Mouse (Mus musculus): Measurements from ENCODE around the gene Setd4. TPM values are rescaled to one million over a fixed set of nuclear protein-coding genes. Genes with fewer than 3 reads are reported as not detected.
A peak's percentile ranks its signal among the peaks of the same experiment; 100 is the strongest.
"Not testable (repeated sequence)": the region's sequence is repeated elsewhere in the genome, so short reads cannot be mapped to it uniquely, and the experiment has no call there.

The Setd4 gene
- total RNA-seq (2014; rRNA removed), result 10.3 and 29.0 TPM in 2 replicates
- polyA plus RNA-seq (2015; fragmentation: Nextera tagmentation; extraction: Ambion mirVana), result 13.4 and 13.8 TPM in 2 replicates

DNA sequence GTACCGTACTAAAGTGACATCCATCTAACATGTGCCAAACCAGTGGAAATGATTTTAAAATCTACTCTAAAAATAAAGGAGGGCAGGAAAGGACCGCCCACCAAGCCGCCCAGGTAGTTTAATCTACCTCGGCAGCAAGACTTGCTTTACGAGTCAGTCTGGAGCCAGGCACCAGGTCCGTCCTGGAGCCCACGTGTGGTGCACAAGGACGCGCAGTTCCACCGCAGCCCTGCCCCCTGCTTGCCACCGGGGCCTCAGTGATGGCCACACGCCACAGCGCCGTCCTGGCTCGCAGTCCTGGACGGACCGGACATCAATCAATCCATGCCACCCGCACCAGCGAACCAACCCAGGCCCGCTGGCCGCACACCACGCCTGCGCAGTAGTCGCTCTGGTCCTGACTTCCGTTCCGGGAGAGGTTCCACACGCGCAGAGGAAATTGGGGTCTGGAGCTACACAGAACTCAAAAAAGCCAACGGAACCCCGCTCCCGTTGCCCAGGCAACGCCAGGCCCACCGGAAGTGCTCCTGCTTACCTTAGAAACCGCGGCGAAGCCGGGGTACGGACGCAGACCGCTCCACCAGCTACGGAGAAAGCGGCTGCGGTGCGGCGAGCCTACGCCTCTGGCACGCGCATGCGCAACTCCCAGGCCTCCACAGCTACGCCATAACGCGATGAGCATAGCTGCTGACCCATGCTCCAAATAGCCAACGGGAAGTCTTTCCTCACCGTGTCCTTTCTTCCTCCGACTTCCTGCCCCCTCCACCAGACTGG is at the start of gene Setd4:
Setd4 (minus strand) TSS at position 625 of the 774 bp plus-strand sequence.
- Histone ChIP-seq H3K4me1 (ENCODE audit: insufficient read depth, low read length) (no peaks in the 10 kb centered on the region), H3K27ac (peak within 1 kb of the TSS; percentile 93), H3K4me3 (ENCODE audit: low read length) (peak within 1 kb of the TSS; percentile 44), H3K9ac (replicated peaks; ENCODE audit: low read length) (peak within 1 kb of the TSS; percentile 61), H3K27me3 (ENCODE audit: insufficient read depth, low read length) (no peaks in the 10 kb centered on the region), H3K36me3 (ENCODE audit: insufficient read depth, low read length) (0 out of 2 replicates have a peak, but pooled peaks cover under 1% of the 10 kb centered on the region), H3K9me3 (ENCODE audit: low read length) (no peaks in the 10 kb centered on the region), H3K4me2 (ENCODE audit: low read depth, low read length) (peak within 1 kb of the TSS; percentile 87)
- ATAC-seq, result peak; percentile 91
- peak; percentile 96 for DNase-seq (ENCODE audit: low spot score)
- TF ChIP-seq CTCF (IDR thresholded peaks at IDR 0.05; ENCODE audit: low read depth), result peak; percentile 48
- WGBS, result 1% methylated on average over 55 of the region's 55 CpGs

DNA sequence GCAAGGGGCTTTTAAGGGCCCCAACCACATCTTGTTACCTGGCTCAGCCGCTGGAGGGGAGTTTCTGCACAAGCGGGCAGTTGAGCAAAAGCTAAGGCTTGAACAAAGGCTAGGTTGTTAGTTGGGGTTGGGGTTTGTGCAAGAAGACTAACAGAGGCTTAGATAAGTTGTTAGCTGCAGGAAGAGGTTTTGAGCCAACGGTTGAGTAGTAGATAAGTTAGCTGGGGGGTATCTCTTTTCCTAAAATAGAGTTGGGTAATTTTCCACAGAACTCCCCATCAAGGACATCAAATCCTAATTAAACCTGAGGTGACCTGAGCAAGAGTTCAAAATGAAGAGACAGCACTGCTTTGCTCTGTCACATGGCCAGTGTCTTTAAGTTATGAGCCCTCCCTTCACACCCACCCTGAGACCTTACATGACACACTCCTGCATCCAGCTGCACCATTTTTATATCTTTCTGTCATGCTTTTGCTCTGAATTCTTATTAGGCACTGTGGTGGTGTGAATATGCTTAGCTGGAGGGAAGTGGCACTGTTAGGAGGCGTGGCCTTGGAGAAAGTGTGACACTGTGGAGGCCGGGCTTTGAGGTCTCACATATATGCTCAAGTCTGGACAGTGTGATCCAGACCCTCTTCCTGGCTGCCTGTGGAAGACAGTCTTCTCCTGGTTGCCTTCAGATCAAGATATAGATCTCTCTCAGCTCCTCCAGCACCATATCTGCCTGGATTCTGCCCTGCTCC is 44.7 kb upstream of the Setd4 start:
- no peak for DNase-seq (ENCODE audit: low spot score)
- no peak for TF ChIP-seq CTCF (IDR thresholded peaks at IDR 0.05; ENCODE audit: low read depth)
- Histone ChIP-seq H3K4me1 (ENCODE audit: insufficient read depth, low read length) (no peaks in the 10 kb centered on the region), H3K4me3 (ENCODE audit: low read length) (no peak overlapping the region), H3K27me3 (ENCODE audit: insufficient read depth, low read length) (no peaks in the 10 kb centered on the region), H3K36me3 (ENCODE audit: insufficient read depth, low read length) (no peaks in the 10 kb centered on the region), H3K4me2 (ENCODE audit: low read depth, low read length) (no peak overlapping the region), H3K9me3 (ENCODE audit: low read length) (no peaks in the 10 kb centered on the region), H3K9ac (replicated peaks; ENCODE audit: low read length) (no peak overlapping the region), H3K27ac (no peak overlapping the region)
- 87% methylated on average over 5 of the region's 5 CpGs for WGBS
- no peak for ATAC-seq

- no peak for TF ChIP-seq CTCF (IDR thresholded peaks at IDR 0.05; ENCODE audit: low read depth)
- H3K36me3 ChIP-seq (ENCODE audit: insufficient read depth, low read length), result no peaks in the 10 kb centered on the region
- no peak overlapping the region for H3K4me2 ChIP-seq (ENCODE audit: low read depth, low read length)
- ATAC-seq, result no peak
- no peak overlapping the region for H3K9ac ChIP-seq (replicated peaks; ENCODE audit: low read length)
- no peak for DNase-seq (ENCODE audit: low spot score)
- H3K27ac ChIP-seq, result no peak overlapping the region
- 65% methylated on average over 4 of the region's 4 CpGs for WGBS
- no peaks in the 10 kb centered on the region for H3K9me3 ChIP-seq (ENCODE audit: low read length)
- no peaks in the 10 kb centered on the region for H3K27me3 ChIP-seq (ENCODE audit: insufficient read depth, low read length)
- no peaks in the 10 kb centered on the region for H3K4me1 ChIP-seq (ENCODE audit: insufficient read depth, low read length)
- H3K4me3 ChIP-seq (ENCODE audit: low read length), result no peak overlapping the region
Measured at GRCm38 (mm10) chr16:93644006-93644405, 40.1 kb upstream of the Setd4 start.

- 86% methylated on average over 23 of the region's 23 CpGs for WGBS
- H3K4me1 ChIP-seq (ENCODE audit: insufficient read depth, low read length), result no peaks in the 10 kb centered on the region
- ATAC-seq (no peak), DNase-seq (ENCODE audit: low spot score) (no peak)
- H3K4me2 ChIP-seq (ENCODE audit: low read depth, low read length), result no peak within 1 kb of the TSS
- H3K9ac ChIP-seq (replicated peaks; ENCODE audit: low read length), result no peak within 1 kb of the TSS
- no peak within 1 kb of the TSS for H3K27ac ChIP-seq
- no peak for TF ChIP-seq CTCF (IDR thresholded peaks at IDR 0.05; ENCODE audit: low read depth)
- no peaks in the 10 kb centered on the region for H3K27me3 ChIP-seq (ENCODE audit: insufficient read depth, low read length)
- H3K9me3 ChIP-seq (ENCODE audit: low read length), result no peaks in the 10 kb centered on the region
- no peaks in the 10 kb centered on the region for H3K36me3 ChIP-seq (ENCODE audit: insufficient read depth, low read length)
- H3K4me3 ChIP-seq (ENCODE audit: low read length), result no peak within 1 kb of the TSS
Measured at GRCm38 (mm10) chr16:93627761-93628400, 24.0 kb upstream of the Setd4 start, which contains the start of gene Gm5678. Gene Gm5678 (plus strand): TSS chr16:93628097.

DNA sequence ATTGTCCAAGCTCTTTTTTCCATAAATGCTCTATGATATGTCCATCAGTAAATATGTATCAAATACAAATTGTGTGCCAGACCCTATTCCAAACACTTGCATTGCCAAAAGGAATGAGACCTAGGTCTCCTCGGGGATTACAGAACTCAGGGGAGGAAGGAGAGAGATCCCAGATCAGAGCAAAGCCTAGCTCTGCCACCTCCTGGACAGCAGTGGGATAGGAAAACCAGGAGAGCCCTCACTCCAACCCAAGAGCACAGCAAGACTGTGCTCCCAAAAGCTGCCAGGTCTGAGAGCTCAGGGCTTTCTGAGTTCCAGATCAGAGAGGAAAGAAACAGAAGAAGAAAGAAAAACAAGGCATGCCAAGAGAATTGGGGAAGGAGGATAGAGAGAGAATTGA is 22.9 kb upstream of the Setd4 start:
- no peak overlapping the region for H3K4me2 ChIP-seq (ENCODE audit: low read depth, low read length)
- peak; percentile 24 for DNase-seq (ENCODE audit: low spot score)
- H3K27ac ChIP-seq, result no peak overlapping the region
- ATAC-seq, result no peak
- H3K4me3 ChIP-seq (ENCODE audit: low read length), result no peak overlapping the region
- no peaks in the 10 kb centered on the region for H3K27me3 ChIP-seq (ENCODE audit: insufficient read depth, low read length)
- TF ChIP-seq CTCF (IDR thresholded peaks at IDR 0.05; ENCODE audit: low read depth), result peak; percentile 61
- H3K36me3 ChIP-seq (ENCODE audit: insufficient read depth, low read length), result no peaks in the 10 kb centered on the region
- H3K9me3 ChIP-seq (ENCODE audit: low read length), result no peaks in the 10 kb centered on the region
- 16% methylated on average over 1 of the region's 1 CpGs for WGBS
- no peak overlapping the region for H3K9ac ChIP-seq (replicated peaks; ENCODE audit: low read length)
- H3K4me1 ChIP-seq (ENCODE audit: insufficient read depth, low read length), result no peaks in the 10 kb centered on the region

- H3K4me3 ChIP-seq (ENCODE audit: low read length), result no peak overlapping the region
- 79% methylated on average over 4 of the region's 4 CpGs for WGBS
- H3K4me2 ChIP-seq (ENCODE audit: low read depth, low read length), result no peak overlapping the region
Measured at GRCm38 (mm10) chr16:93624671-93625070, 20.8 kb upstream of the Setd4 start.

DNA sequence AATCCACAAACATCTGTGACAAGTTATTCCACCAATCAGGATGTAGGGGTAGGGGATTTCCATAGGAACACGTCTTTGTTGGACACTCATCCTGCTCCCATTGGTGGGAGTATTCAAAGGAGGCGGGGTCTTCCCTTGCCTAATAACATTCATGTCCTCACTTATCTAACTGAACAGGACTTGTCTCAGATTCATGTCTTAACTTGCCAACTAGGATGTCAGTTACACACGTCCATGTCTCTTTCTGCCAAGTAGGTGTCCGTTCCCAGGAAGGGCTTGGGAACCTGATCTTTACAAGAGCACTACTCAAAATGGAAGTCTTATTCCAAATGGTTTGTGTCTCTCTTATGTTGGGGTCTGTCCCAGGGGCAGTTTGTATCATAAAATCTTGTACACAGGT is 19.9 kb upstream of the Setd4 start:
- not testable (repeated sequence) for H3K9ac ChIP-seq (replicated peaks; ENCODE audit: low read length); H3K4me2 ChIP-seq (ENCODE audit: low read depth, low read length); H3K27ac ChIP-seq; H3K27me3 ChIP-seq (ENCODE audit: insufficient read depth, low read length); H3K4me1 ChIP-seq (ENCODE audit: insufficient read depth, low read length); ATAC-seq; H3K36me3 ChIP-seq (ENCODE audit: insufficient read depth, low read length); H3K4me3 ChIP-seq (ENCODE audit: low read length); H3K9me3 ChIP-seq (ENCODE audit: low read length); DNase-seq (ENCODE audit: low spot score)
- WGBS, result 90% methylated on average over 4 of the region's 4 CpGs

More at GRCm38 (mm10) chr16:93624671-93625070, 20.8 kb upstream of the Setd4 start:
- no peaks in the 10 kb centered on the region for H3K27me3 ChIP-seq (ENCODE audit: insufficient read depth, low read length)
- H3K36me3 ChIP-seq (ENCODE audit: insufficient read depth, low read length), result no peaks in the 10 kb centered on the region
- H3K9me3 ChIP-seq (ENCODE audit: low read length), result no peaks in the 10 kb centered on the region
- TF ChIP-seq CTCF (IDR thresholded peaks at IDR 0.05; ENCODE audit: low read depth), result no peak
- DNase-seq (ENCODE audit: low spot score) (no peak), ATAC-seq (no peak)
- no peaks in the 10 kb centered on the region for H3K4me1 ChIP-seq (ENCODE audit: insufficient read depth, low read length)
- H3K9ac ChIP-seq (replicated peaks; ENCODE audit: low read length), result no peak overlapping the region
- no peak overlapping the region for H3K27ac ChIP-seq

All from hindbrain, postnatal 0 days (tissue).